In the genomic region with DNA sequence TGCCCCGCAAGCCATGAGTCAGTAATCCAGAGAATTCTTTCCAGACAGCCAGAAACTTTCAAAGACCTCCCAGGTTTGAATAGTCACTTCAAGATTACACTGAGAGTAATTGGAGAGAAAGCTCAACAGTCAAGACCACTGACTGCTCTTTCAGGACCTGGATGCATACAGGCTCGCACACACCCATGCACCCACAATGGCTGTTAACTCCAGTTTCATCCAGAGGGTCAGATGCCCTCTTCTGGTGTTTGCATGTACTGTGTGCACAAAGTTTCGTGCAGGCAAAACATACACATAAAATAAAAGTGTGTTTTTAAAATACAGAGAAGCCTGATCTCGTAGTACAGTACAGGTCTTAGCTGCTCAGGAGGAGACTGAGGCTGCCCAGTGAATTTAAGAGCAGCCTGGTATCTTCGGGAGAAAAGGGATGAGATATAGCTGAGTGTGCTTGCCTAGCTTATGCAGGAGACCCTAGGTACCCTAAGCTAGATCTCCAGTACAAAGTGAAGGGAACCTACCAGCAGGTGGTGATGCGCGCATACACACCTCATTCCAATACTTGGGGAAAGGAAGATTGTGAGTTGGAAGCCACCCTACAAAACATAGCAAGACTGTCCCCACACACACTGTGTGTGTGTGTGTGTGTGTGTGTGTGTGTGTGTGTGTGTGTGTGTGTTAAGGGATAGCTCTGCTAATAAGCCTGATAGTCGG, we compare ENCODE assay signal across 12 mouse cellular contexts. TPM values are rescaled to one million over a fixed set of nuclear protein-coding genes. Genes with fewer than 3 reads are reported as not detected.
DNase-seq lines count a peak whose midpoint lies in the region; ATAC-seq and TF ChIP-seq lines count a peak whose summit lies in the region.
"Had no signal": no experiment of that assay in that cellular context is flagged by ENCODE, and none has a peak within 500 bp of the region (broad histone marks: within the 10 kb centered on the region; RNA-seq: fewer than 3 reads in every experiment).

No protein-coding gene starts in this region.

- POLR2A ChIA-PET in Patski (lab: Charles Lee), result interaction anchor here (0.6 to 1.3 kb wide), 2 partner anchors 11 to 41 kb away, joined by 3 read pairs; no protein-coding TSS in a partner anchor

- no peak for DNase-seq in heart, postnatal 10 days
- no peak for DNase-seq in lung, embryonic 14.5 days
- no peak for DNase-seq in lung, postnatal 14 days
- no peak for DNase-seq in Patski (ENCODE audit: low read depth, low spot score)
- DNase-seq in cerebellum, adult 2 months, result no peak
- no peak for DNase-seq in adrenal gland, postnatal 36 days
- DNase-seq: adrenal gland, adult 2 months; cerebellum, postnatal 14 days had no signal

- in situ Hi-C loops in Patski (cut with MboI; ENCODE audit: low pct_unique_long_range_greater_than_20kb), result loop anchor here (5.0 kb wide), 1 partner anchor 76 kb away; no protein-coding TSS in a partner anchor

- no peaks in the 10 kb centered on the region for H3K36me3 ChIP-seq in heart, embryonic 12.5 days
- peaks cover 12% of the 10 kb centered on the region; the same call in 1 of the 2 replicates for H3K36me3 ChIP-seq in lung, embryonic 14.5 days (ENCODE audit: insufficient read depth)
- no peaks in the 10 kb centered on the region for H3K36me3 ChIP-seq in intestine, postnatal 0 days (ENCODE audit: control insufficient read depth, insufficient read depth)

- peaks cover 86% of the 10 kb centered on the region for H3K4me1 ChIP-seq in heart, embryonic 12.5 days (replicated peaks)
- H3K4me1 ChIP-seq in lung, embryonic 14.5 days (ENCODE audit: insufficient read depth), result peaks cover 63% of the 10 kb centered on the region
- H3K4me1 ChIP-seq in intestine, postnatal 0 days (replicated peaks; ENCODE audit: control insufficient read depth, insufficient read depth, low read length), result peaks cover 36% of the 10 kb centered on the region
- H3K4me1 ChIP-seq in cerebellum, adult 2 months (ENCODE audit: control insufficient read depth, insufficient read depth, low read length), result peaks cover 52% of the 10 kb centered on the region

- no peak overlapping the region for H3K4me3 ChIP-seq in heart, embryonic 12.5 days
- H3K4me3 ChIP-seq in lung, embryonic 14.5 days (ENCODE audit: low read depth, low read length), result no peak overlapping the region
- H3K4me3 ChIP-seq in intestine, postnatal 0 days (ENCODE audit: low read depth, low read length), result no peak overlapping the region
- H3K4me3 ChIP-seq in cerebellum, adult 2 months (replicated peaks; ENCODE audit: insufficient read depth, low read depth, low read length), result no peak overlapping the region

- WGBS in heart, embryonic 12.5 days, result 74% methylated on average over 8 of the region's 8 CpGs
- 74% methylated on average over 8 of the region's 8 CpGs for WGBS in lung, embryonic 14.5 days
- 68% methylated on average over 8 of the region's 8 CpGs for WGBS in intestine, postnatal 0 days
- 78% methylated on average over 8 of the region's 8 CpGs for WGBS in cerebellum, adult 2 months

- no peaks in the 10 kb centered on the region for H3K27me3 ChIP-seq in heart, embryonic 12.5 days (replicated peaks)
- H3K27me3 ChIP-seq in lung, embryonic 14.5 days (ENCODE audit: insufficient read depth, low read length), result no peaks in the 10 kb centered on the region
- no peaks in the 10 kb centered on the region for H3K27me3 ChIP-seq in Patski
- no peaks in the 10 kb centered on the region for H3K27me3 ChIP-seq in intestine, postnatal 0 days (replicated peaks; ENCODE audit: control insufficient read depth, insufficient read depth, low read length)
- H3K27me3 ChIP-seq in cerebellum, adult 2 months (ENCODE audit: control insufficient read depth, insufficient read depth, low read length), result no peaks in the 10 kb centered on the region

- no peak for TF ChIP-seq POLR2A in cerebellum, adult 2 months (IDR thresholded peaks at IDR 0.05; ENCODE audit: borderline replicate concordance, insufficient read depth, low read length)

- peak; percentile 23; the same call in 1 of the 2 replicates for TF ChIP-seq CTCF in lung, embryonic 14.5 days (IDR thresholded peaks at IDR 0.05; ENCODE audit: low read depth)
- TF ChIP-seq CTCF in Patski (IDR thresholded peaks at IDR 0.05), result peak; percentile 52
- TF ChIP-seq CTCF in intestine, postnatal 0 days (IDR thresholded peaks at IDR 0.05; ENCODE audit: low read depth), result peak; percentile 40; the same call in 1 of the 2 replicates
- TF ChIP-seq CTCF in cerebellum, adult 2 months (IDR thresholded peaks at IDR 0.05; ENCODE audit: borderline replicate concordance, insufficient read depth, low read depth, low read length), result no peak

- intact Hi-C loops in heart, postnatal 10 days (cut with DNase I), result loop anchor here (10.0 kb wide), 1 partner anchor 179 kb away; a partner anchor contains a TSS

- peak overlapping the region; percentile 68; the same call in 1 of the 2 replicates for H3K27ac ChIP-seq in heart, embryonic 12.5 days (ENCODE audit: poor library complexity, severe bottlenecking)
- H3K27ac ChIP-seq in lung, embryonic 14.5 days (ENCODE audit: low read depth), result peak overlapping the region; percentile 78; the same call in 1 of the 2 replicates
- peak overlapping the region; percentile 90; the same call in 1 of the 2 replicates for H3K27ac ChIP-seq in intestine, postnatal 0 days (ENCODE audit: low read depth, low read length)
- no peak overlapping the region for H3K27ac ChIP-seq in cerebellum, adult 2 months (ENCODE audit: insufficient read depth, low read length)
- H3K27ac ChIP-seq: macrophage had no signal

- H3K9ac ChIP-seq in heart, embryonic 12.5 days, result no peak overlapping the region
- H3K9ac ChIP-seq in lung, embryonic 14.5 days, result no peak overlapping the region
- H3K9ac ChIP-seq in intestine, postnatal 0 days (ENCODE audit: low read depth, low read length), result no peak overlapping the region

- no peak overlapping the region for H3K4me2 ChIP-seq in heart, embryonic 12.5 days
- no peak overlapping the region for H3K4me2 ChIP-seq in lung, embryonic 14.5 days
- no peak overlapping the region for H3K4me2 ChIP-seq in intestine, postnatal 0 days (replicated peaks; ENCODE audit: low read depth)

- no peaks in the 10 kb centered on the region for H3K9me3 ChIP-seq in heart, embryonic 12.5 days (replicated peaks)
- H3K9me3 ChIP-seq in lung, embryonic 14.5 days (ENCODE audit: low read depth, low read length), result no peaks in the 10 kb centered on the region
- H3K9me3 ChIP-seq in intestine, postnatal 0 days (ENCODE audit: control insufficient read depth), result no peaks in the 10 kb centered on the region

- CTCF ChIA-PET in Patski (lab: Charles Lee), result interaction anchor here (1.2 to 2.4 kb wide), 5 partner anchors 10 to 80 kb away, joined by 3 to 8 read pairs (median 4); no protein-coding TSS in a partner anchor

- no peak for ATAC-seq in heart, embryonic 12.5 days (ENCODE audit: insufficient number of reproducible peaks, low FRiP score)
- ATAC-seq in lung, embryonic 14.5 days (ENCODE audit: insufficient read depth), result no peak
- no peak for ATAC-seq in Patski
- ATAC-seq in intestine, postnatal 0 days, result no peak

RNA-seq across cellular contexts. Expression of a gene that starts 9.8 kb away (rescaled TPM):
- 33.6 and 34.1 TPM in 2 replicates for polyA plus RNA-seq in heart, embryonic 12.5 days (2016; fragmentation: Nextera tagmentation; extraction: Ambion mirVana)
- total RNA-seq in heart, postnatal 10 days (2021), result 1 to 10 TPM; 6.2 to 6.3 TPM
- polyA plus RNA-seq in lung, embryonic 14.5 days (2014; fragmentation: Nextera tagmentation; extraction: Ambion mirVana), result 174 and 179 TPM in 2 replicates
- 48.8 TPM for polyA plus RNA-seq in Patski (2021)
- polyA plus RNA-seq in intestine, postnatal 0 days (2015; fragmentation: Nextera tagmentation; extraction: Ambion mirVana), result 29.5 and 29.8 TPM in 2 replicates
- 77.9 and 95.3 TPM in 2 replicates for polyA plus RNA-seq in cerebellum, adult 2 months (2012; rRNA removed)
- total RNA-seq in adrenal gland, postnatal 36 days (2021), result 100 to 1,000 TPM; 190 to 480 TPM
- total RNA-seq: CH12.LX had no signal
- polyA plus RNA-seq: macrophage had no signal

RNA-seq across cellular contexts. Expression of a gene that starts 10.8 kb away (rescaled TPM):
- 60.6 and 66.2 TPM in 2 replicates for polyA plus RNA-seq in heart, embryonic 12.5 days (2016; fragmentation: Nextera tagmentation; extraction: Ambion mirVana)
- 10 to 100 TPM; 46.2 to 53.5 TPM for total RNA-seq in heart, postnatal 10 days (2021)
- polyA plus RNA-seq in lung, embryonic 14.5 days (2014; fragmentation: Nextera tagmentation; extraction: Ambion mirVana), result 124 and 128 TPM in 2 replicates
- 82.8 TPM for polyA plus RNA-seq in Patski (2021)
- 42.2 and 42.6 TPM in 2 replicates for polyA plus RNA-seq in intestine, postnatal 0 days (2015; fragmentation: Nextera tagmentation; extraction: Ambion mirVana)
- 96.2 and 111 TPM in 2 replicates for polyA plus RNA-seq in cerebellum, adult 2 months (2012; rRNA removed)
- total RNA-seq in adrenal gland, postnatal 36 days (2021), result 10 to 100 TPM; 65.6 to 68.6 TPM
